Mouse (Mus musculus): ENCODE measurements around the gene Fbxw10. TPM values are rescaled to one million over a fixed set of nuclear protein-coding genes. Genes with fewer than 3 reads are reported as not detected.
A peak's percentile ranks its signal among the peaks of the same experiment; 100 is the strongest.

Gene Fbxw10
- polyA plus RNA-seq, 1 experiment: 5.2 TPM

GRCm38 (mm10) chr11:62813970-62814624 is 32.8 kb upstream of the Fbxw10 start:
- no peak overlapping the region for H3K27ac ChIP-seq (ENCODE audit: control insufficient read depth, insufficient read depth, low read length)
- no peak for DNase-seq
- H3K27me3 ChIP-seq (ENCODE audit: control insufficient read depth, insufficient read depth, low read length): no peaks in the 10 kb centered on the region
- no peak overlapping the region for H3K4me3 ChIP-seq (ENCODE audit: control insufficient read depth, insufficient read depth, low read length)
- H3K4me1 ChIP-seq (replicated peaks; ENCODE audit: control insufficient read depth, insufficient read depth, low read length): no peaks in the 10 kb centered on the region
- H3K36me3 ChIP-seq (ENCODE audit: control insufficient read depth, insufficient read depth, low read length): no peaks in the 10 kb centered on the region
- WGBS: 75% methylated on average over 6 of the region's 6 CpGs
- TF ChIP-seq POLR2A (IDR thresholded peaks at IDR 0.05; ENCODE audit: control insufficient read depth, extremely low read depth, insufficient read depth, low read length, poor library complexity): no peak

- DNase-seq: no peak
- no peaks in the 10 kb centered on the region for H3K27me3 ChIP-seq (ENCODE audit: control insufficient read depth, insufficient read depth, low read length)
- 56% methylated on average over 4 of the region's 4 CpGs for WGBS
- H3K36me3 ChIP-seq (ENCODE audit: control insufficient read depth, insufficient read depth, low read length): no peaks in the 10 kb centered on the region
- no peak overlapping the region for H3K4me3 ChIP-seq (ENCODE audit: control insufficient read depth, insufficient read depth, low read length)
- H3K27ac ChIP-seq (ENCODE audit: control insufficient read depth, insufficient read depth, low read length): no peak overlapping the region
- H3K4me1 ChIP-seq (replicated peaks; ENCODE audit: control insufficient read depth, insufficient read depth, low read length): no peaks in the 10 kb centered on the region
- TF ChIP-seq CTCF (IDR thresholded peaks at IDR 0.05; ENCODE audit: borderline replicate concordance, control insufficient read depth, extremely low read depth, insufficient read depth, low read length, poor library complexity): no peak
- no peak for TF ChIP-seq POLR2A (IDR thresholded peaks at IDR 0.05; ENCODE audit: control insufficient read depth, extremely low read depth, insufficient read depth, low read length, poor library complexity)
Measured at GRCm38 (mm10) chr11:62814625-62815024, 32.2 kb upstream of the Fbxw10 start.

GRCm38 (mm10) chr11:62815438-62815837 is 31.4 kb upstream of the Fbxw10 start:
- H3K36me3 ChIP-seq (ENCODE audit: control insufficient read depth, insufficient read depth, low read length): no peaks in the 10 kb centered on the region
- H3K27me3 ChIP-seq (ENCODE audit: control insufficient read depth, insufficient read depth, low read length): no peaks in the 10 kb centered on the region
- DNase-seq: no peak
- peaks cover 6% of the 10 kb centered on the region for H3K4me1 ChIP-seq (replicated peaks; ENCODE audit: control insufficient read depth, insufficient read depth, low read length)
- H3K4me3 ChIP-seq (ENCODE audit: control insufficient read depth, insufficient read depth, low read length): no peak overlapping the region
- WGBS: 94% methylated on average over 1 of the region's 1 CpGs
- TF ChIP-seq CTCF (IDR thresholded peaks at IDR 0.05; ENCODE audit: borderline replicate concordance, control insufficient read depth, extremely low read depth, insufficient read depth, low read length, poor library complexity) (no peak), POLR2A (IDR thresholded peaks at IDR 0.05; ENCODE audit: control insufficient read depth, extremely low read depth, insufficient read depth, low read length, poor library complexity) (no peak)
- no peak overlapping the region for H3K27ac ChIP-seq (ENCODE audit: control insufficient read depth, insufficient read depth, low read length)

- H3K27ac ChIP-seq (ENCODE audit: control insufficient read depth, insufficient read depth, low read length): no peak overlapping the region
- 78% methylated on average over 6 of the region's 6 CpGs for WGBS
- TF ChIP-seq CTCF (IDR thresholded peaks at IDR 0.05; ENCODE audit: borderline replicate concordance, control insufficient read depth, extremely low read depth, insufficient read depth, low read length, poor library complexity) (no peak), POLR2A (IDR thresholded peaks at IDR 0.05; ENCODE audit: control insufficient read depth, extremely low read depth, insufficient read depth, low read length, poor library complexity) (no peak)
- H3K27me3 ChIP-seq (ENCODE audit: control insufficient read depth, insufficient read depth, low read length): no peaks in the 10 kb centered on the region
- no peak overlapping the region for H3K4me3 ChIP-seq (ENCODE audit: control insufficient read depth, insufficient read depth, low read length)
- no peak for DNase-seq
- peaks cover 13% of the 10 kb centered on the region for H3K4me1 ChIP-seq (replicated peaks; ENCODE audit: control insufficient read depth, insufficient read depth, low read length)
- no peaks in the 10 kb centered on the region for H3K36me3 ChIP-seq (ENCODE audit: control insufficient read depth, insufficient read depth, low read length)
Measured at GRCm38 (mm10) chr11:62816591-62816990, 30.3 kb upstream of the Fbxw10 start.

GRCm38 (mm10) chr11:62819059-62819686 is 27.7 kb upstream of the Fbxw10 start:
- Histone ChIP-seq H3K27me3 (ENCODE audit: control insufficient read depth, insufficient read depth, low read length) (no peaks in the 10 kb centered on the region), H3K36me3 (ENCODE audit: control insufficient read depth, insufficient read depth, low read length) (no peaks in the 10 kb centered on the region), H3K4me3 (ENCODE audit: control insufficient read depth, insufficient read depth, low read length) (no peak overlapping the region), H3K4me1 (replicated peaks; ENCODE audit: control insufficient read depth, insufficient read depth, low read length) (peaks cover 21% of the 10 kb centered on the region), H3K27ac (ENCODE audit: control insufficient read depth, insufficient read depth, low read length) (no peak overlapping the region)
- TF ChIP-seq POLR2A (IDR thresholded peaks at IDR 0.05; ENCODE audit: control insufficient read depth, extremely low read depth, insufficient read depth, low read length, poor library complexity): no peak
- TF ChIP-seq CTCF (IDR thresholded peaks at IDR 0.05; ENCODE audit: borderline replicate concordance, control insufficient read depth, extremely low read depth, insufficient read depth, low read length, poor library complexity): no peak
- DNase-seq: no peak
- WGBS: 87% methylated on average over 8 of the region's 8 CpGs

GRCm38 (mm10) chr11:62820059-62820541 is 26.8 kb upstream of the Fbxw10 start, which contains the start of gene Trim16:
Trim16 (plus strand) TSS chr11:62820231.
- 1% methylated on average over 15 of the region's 15 CpGs for WGBS
- H3K27ac ChIP-seq (ENCODE audit: control insufficient read depth, insufficient read depth, low read length): no peak within 1 kb of the TSS

More at GRCm38 (mm10) chr11:62820059-62820541, 26.8 kb upstream of the Fbxw10 start, which contains the start of gene Trim16:
- Histone ChIP-seq H3K4me1 (replicated peaks; ENCODE audit: control insufficient read depth, insufficient read depth, low read length) (peaks cover 25% of the 10 kb centered on the region), H3K27me3 (ENCODE audit: control insufficient read depth, insufficient read depth, low read length) (no peaks in the 10 kb centered on the region), H3K36me3 (ENCODE audit: control insufficient read depth, insufficient read depth, low read length) (no peaks in the 10 kb centered on the region), H3K4me3 (ENCODE audit: control insufficient read depth, insufficient read depth, low read length) (peak within 1 kb of the TSS; percentile 34)
- no peak for TF ChIP-seq POLR2A (IDR thresholded peaks at IDR 0.05; ENCODE audit: control insufficient read depth, extremely low read depth, insufficient read depth, low read length, poor library complexity)
- no peak for TF ChIP-seq CTCF (IDR thresholded peaks at IDR 0.05; ENCODE audit: borderline replicate concordance, control insufficient read depth, extremely low read depth, insufficient read depth, low read length, poor library complexity)
- DNase-seq: peak; percentile 28
